Mouse (Mus musculus) kidney, postnatal 25 days (tissue): ENCODE results near the gene 2610008E11Rik.
"Not testable (repeated sequence)": the region's sequence is repeated elsewhere in the genome, so short reads cannot be mapped to it uniquely, and the experiment has no call there.

Experiments
- DNase-seq, 2 experiments: peaks; one replicate each; pipeline ENCODE4 v3.0.0; 2021; ENCODE audit warnings: mixed read lengths in 2 of 2

2610008E11Rik gene

DNA sequence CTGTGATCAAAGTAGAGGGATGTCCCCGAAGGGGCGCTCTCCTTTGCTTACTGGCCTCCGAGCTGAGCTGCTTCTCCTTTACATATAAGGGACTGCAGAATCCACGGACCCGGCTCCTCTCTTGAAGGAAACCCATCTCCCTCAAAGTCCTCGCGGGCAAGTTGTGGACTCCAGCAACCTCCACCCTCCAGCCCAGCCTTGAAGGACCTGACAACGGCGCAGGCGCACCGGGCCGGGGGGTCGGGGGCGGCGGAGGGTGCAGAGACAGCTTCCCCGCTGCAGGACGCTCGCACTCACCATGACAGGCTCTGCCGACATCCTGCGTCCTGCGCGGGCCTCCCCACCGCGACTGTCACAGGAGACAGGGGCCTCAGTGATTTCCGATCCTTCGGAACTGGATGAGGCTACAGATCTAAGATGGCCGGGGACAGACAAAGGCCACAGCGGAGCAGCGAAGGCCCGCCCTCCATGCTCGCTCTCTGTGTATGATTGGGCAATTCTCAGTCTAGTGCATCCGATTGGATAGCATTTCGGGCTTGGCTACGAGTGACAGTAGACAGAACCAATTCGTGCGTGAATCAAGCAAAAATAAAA, at the start of gene 2610008E11Rik:
TSS of gene 2610008E11Rik (minus strand) at position 440 of the 594 bp plus-strand sequence.
- DNase-seq = peak; percentile 95 to 96

DNA sequence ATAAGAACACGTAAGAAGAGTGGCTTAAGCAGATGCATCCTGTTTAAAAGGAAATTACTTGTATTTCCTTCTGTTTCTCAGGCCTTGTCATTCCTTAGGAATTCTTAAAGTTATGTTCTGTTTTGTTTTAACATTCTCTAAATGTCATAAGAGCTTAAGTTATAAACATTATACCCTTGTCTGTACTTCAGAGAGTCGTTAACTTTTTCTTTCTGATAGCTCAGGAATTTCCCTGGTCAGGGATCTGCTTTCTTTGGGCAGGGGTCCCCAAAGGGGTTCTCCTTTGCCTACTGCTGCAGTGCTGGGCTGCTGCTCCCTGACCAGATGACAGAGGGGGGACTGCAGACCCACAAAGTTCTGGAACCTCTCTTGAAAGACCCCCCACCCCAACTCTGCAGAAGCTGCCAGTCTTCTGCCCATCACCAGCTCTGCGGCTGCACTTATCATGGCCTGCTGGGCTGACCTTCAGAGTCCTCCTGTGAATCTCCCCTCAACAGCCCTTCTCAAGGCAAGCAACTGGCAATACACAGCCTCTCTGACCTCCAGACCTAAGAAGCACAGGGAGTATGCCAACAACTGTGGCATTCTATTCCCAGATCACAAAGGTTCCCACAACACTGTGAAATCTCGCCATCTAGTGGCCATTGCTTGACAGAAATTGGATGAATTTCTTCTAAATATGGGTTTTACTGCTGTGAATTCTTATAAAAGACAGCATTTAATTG, 18.9 kb upstream of the 2610008E11Rik start:
- peak; percentile 38 to 74 for DNase-seq

DNA sequence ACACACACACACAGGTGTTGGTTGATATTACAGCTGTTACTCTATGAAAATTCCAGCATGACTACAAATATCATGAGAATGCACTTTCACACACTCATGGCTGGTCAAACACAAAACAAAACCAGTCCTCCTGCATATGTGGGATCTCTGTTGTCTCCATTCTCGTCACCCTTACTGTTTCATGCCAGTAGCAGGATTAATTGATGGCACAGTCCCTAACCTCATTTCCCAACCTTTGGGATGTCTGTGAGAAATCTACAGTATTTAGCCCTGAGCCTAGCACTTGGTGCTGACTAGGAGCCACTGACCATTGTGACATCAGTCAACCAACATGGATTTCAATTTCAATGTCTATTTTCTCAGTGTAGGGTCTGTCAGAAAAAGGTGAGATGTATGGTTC, 17.7 kb upstream of the 2610008E11Rik start:
- DNase-seq = no peak

DNA sequence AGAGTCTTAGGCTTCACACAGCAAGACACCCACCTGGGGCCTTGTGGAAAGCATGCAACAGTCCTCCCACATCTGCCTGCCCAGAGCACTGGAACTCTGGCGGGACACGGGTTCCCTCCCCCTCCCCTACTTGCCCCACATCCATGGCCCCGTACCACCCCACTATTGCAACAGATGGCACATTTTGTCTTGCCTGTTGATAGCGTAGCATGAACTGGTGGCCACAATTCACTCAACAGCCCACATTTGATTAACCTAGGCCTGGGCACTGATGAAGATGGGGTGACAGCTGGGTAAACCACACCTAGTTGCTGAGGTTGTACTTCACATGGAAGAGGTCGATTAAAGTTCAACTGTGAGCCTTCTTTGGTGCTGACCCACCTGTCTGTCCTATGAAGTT, 13.1 kb upstream of the 2610008E11Rik start:
- peak in 1 of 2 experiments; percentile 30 for DNase-seq

DNA sequence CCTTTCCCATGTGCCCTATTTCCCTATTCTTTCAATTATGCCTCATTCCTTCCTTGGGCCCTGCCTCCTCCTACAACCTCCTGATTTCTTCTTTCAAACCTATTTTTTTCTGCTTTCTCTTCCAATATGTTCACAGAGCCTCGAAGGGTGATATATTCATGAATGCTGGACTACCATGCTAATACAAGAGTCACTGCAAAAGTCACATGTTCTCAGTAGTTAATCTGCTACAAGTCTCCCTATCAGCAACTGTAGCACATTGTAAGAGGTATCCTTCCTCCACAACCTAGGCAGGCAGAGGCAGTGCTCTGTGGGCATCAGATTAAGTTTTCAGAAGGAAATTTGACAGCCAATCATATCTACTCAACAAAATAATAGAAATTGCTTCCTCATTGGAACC, 11.8 kb upstream of the 2610008E11Rik start:
- no peak for DNase-seq

DNA sequence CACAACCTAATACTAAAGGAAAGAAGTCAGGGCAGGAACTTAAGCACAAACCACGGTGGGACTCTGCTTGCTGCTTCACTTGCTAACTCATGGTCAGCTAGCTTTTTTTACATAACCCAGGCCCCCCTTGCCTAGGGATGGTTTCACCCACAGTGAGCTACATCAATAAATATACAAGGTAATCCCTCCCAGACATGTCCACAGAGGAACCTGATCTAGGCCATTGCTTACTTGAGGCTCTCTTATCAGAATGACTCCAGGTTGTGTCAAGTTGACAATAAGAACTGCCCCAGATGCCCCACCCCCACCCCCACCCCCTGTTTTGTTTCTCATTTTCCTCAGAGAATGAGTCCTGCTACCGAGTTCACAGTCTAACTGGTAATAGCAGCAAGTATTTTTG, 10.1 kb upstream of the 2610008E11Rik start:
- DNase-seq = no peak

DNA sequence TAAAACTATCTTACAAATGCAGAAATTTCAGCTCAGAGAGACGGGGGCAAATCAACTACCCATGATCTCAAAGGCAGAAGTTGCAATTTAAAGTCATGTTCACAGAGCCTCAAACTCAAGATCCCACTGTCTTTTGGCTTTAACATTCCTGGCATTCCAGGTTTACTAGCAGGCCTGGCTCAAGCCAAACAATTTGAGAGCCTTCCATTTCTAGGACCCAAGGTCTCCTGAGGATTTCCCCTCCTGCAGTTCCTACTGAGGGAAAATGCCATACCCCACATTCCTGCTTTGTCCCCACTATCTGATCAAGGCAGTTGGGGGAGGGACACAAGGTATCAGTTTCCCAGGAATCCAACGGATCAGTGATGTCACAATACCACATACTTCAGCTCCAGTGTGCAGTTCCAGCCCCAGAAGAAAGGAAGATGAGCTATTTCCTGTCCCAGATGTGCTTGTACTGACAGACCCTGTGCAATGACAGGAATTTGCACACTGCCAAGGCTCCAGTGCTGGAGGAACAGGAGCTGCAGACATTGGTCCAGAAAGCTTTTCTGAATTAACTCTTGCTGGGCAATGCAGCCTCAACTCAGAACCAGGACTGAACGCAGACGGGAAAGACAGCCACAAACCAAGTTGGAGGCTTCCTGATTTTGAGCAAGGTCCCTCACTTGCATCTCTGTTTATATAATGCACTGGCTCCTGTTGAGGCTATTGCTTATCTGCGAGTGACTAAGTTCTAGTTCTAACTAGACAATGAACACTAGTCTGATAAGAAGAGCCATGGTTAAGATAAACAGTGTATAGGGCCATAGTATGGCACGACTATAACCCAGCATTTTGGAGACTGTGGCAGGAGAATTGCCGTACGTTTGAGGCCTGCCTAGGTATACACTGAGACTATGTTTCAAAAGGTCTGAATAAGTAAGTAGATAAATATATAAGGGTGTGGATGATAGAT, 9.2 kb upstream of the 2610008E11Rik start:
- peak in 1 of 2 experiments; percentile 36 for DNase-seq

DNA sequence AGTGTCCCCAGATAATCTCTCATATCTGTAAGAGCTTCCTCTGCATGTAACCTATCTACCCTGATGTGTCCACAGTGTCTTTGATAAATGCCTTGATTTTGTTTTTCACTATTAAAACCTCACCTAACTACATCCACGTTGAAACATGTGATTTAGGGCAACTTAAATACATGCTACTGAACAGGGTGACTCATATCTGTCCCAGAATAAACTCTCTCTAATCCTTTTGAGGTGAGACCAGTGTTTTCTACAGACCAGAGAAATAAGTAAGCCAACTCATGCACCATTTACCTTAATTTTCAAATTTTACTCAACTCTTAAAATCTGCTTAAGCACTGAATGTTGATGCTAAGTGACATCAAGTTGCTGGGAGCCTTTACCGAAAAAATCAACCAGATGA, 694 bp downstream of the 2610008E11Rik start:
- no peak for DNase-seq

DNA sequence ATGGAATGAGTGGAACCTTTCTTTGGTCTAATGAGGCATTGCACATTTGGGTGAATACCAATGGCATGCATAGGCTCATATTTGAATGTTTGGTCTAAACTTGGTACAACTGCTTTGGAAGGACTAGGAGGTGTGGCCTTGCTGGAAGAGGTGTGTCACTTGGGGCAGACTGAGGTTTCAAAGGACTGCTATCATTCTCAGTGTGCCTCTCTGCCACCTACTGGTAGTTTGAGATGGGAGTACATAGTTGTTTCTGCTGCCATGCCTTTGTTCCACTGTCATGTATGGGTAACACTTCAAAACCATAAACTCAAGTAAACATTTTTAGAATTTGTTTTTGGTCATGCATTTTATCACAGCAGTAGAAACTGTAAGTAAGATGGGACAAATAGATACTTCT, 5.7 kb downstream of the 2610008E11Rik start:
- no peak for DNase-seq

DNA sequence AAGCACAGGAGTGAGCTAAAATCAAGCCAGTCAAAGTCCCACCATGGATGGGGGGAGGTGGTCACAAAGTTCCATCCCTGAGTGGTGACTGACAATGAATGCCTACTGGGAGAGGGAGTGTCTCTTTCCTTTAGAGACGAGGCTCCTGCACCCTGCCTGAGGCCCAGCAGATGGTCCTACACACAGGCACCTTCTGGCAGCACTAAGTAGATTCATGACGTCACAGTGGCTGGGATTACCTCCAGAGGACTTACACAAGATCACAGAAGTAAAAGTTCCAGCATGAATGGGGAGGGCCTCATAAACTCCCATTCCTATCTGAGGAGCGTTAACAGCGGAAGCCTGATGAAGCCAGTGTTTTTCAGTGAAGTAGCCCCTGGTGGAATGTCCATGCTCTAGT, 8.4 kb downstream of the 2610008E11Rik start:
- DNase-seq = no peak

DNA sequence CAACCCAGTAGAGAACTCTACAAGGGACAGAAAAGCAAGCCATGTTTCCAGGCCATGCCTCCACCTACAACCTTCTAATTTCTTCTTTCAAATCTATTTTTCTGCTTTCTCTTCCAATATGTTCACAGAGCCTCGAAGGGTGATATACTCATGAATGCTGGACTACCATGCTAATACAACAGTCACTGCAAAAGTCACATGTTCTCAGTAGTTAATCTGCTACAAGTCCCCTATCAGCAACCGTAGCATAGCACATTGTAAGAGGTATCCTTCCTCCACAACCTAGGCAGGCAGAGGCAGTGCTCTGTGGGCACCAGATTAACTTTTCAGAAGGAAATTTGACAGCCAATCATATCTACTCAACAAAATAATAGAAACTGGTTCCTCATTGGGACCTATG, 10.8 kb downstream of the 2610008E11Rik start:
- no peak for DNase-seq

DNA sequence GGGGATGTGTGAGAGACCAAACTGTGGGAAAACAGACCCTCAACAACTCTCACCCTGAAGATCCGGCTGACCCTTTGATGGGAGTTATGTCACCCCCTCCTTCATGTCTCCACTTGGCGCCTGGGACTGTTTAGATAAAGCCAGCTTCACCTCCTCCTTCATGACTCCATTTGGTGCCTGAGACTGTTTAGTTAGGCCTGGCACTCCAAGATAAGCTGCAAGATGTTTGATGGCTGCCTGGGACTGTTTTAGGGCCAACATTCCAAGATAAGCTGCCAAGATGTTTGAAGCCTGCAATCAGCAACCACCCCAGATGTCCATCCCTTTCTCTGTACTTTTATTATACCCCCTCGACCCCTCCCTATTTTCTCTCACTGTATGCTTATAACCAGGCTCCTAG, 40.0 kb downstream of the 2610008E11Rik start:
- DNase-seq = not testable (repeated sequence)

DNA sequence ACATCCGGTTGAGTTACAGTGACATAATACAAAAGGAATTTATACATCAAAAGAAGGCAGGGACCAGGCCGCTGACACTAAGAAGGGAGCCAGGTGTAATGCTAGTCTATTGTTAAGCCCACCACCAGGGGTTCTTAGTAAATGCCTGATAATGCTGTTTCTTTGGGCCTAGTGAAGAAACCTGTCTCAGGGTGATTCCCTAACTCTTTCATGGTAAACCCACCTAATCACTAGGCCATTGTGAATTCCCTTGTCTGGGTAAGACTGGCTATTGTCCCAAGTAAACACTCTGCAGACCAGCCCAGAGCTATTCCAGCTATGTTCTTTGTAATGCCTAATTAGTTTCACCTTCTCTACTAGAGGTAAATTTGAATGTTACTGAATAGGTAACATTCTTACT, 54.9 kb downstream of the 2610008E11Rik start:
- DNase-seq = not testable (repeated sequence)

DNA sequence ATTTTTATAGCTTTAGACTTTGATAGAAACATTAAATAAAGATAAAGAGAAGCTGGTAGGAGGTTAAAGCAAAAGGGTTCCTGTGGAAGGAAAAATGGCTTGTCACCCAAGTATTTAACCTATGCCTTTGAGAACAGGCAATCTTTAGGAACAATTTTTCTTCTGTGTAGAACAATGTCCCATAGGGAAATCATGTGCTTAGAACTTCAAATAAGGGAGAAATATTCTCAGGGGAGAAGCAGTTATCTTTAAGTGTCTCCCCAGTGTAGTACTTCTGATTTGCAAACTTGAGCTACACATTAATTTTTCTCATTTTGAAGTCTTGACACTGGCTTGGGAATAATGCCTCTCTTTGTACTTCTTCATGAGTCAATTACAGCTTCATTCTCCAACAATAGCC, 69.0 kb downstream of the 2610008E11Rik start, which contains the start of gene Olfr57:
TSS of gene Olfr57 (plus strand) at position 301 of the 400 bp plus-strand sequence.
- DNase-seq = no peak
